Mouse (Mus musculus): ENCODE measurements around the gene Lats1.

GRCm38 (mm10) chr10:7748752-7749151 lies 67.7 kb downstream of the Lats1 start:
- TF ChIP-seq CTCF (IDR thresholded peaks at IDR 0.05; ENCODE audit: borderline replicate concordance, control insufficient read depth, extremely low read depth, insufficient read depth, low read length, poor library complexity) (no peak), POLR2A (IDR thresholded peaks at IDR 0.05; ENCODE audit: control insufficient read depth, extremely low read depth, insufficient read depth, low read length, poor library complexity) (no peak)
